Mouse (Mus musculus) testis, adult 2 months (tissue): Measurements from ENCODE around the gene Sema4a. TPM values are rescaled to one million over a fixed set of nuclear protein-coding genes. Genes with fewer than 3 reads are reported as not detected.

ENCODE experiments used
- H3K27ac ChIP-seq: fragments of 200-500 bp; 2 replicates; pipeline ENCODE4 v1.5.1; 2012; ENCODE audit warnings: low read depth, low read length; ENCODE audit not compliant: control insufficient read depth, insufficient read depth
- H3K27me3 ChIP-seq: fragments of 200-500 bp; 2 replicates; pipeline ENCODE4 v1.6.1; 2012; ENCODE audit warnings: mild to moderate bottlenecking, low read length, moderate library complexity; ENCODE audit not compliant: control insufficient read depth, insufficient read depth
- H3K36me3 ChIP-seq: fragments of 200-500 bp; 2 replicates; pipeline ENCODE4 v1.6.1; 2012; ENCODE audit warnings: mild to moderate bottlenecking, low read length; ENCODE audit not compliant: control insufficient read depth, insufficient read depth
- H3K4me1 ChIP-seq: fragments of 200-500 bp; 2 replicates; pipeline ENCODE4 v1.6.1; 2012; ENCODE audit warnings: low read length; ENCODE audit not compliant: control insufficient read depth, insufficient read depth
- H3K4me3 ChIP-seq: fragments of 200-500 bp; 2 replicates; pipeline ENCODE4 v1.5.1; 2012; ENCODE audit warnings: low read depth, mild to moderate bottlenecking, low read length, moderate library complexity, mixed read lengths; ENCODE audit not compliant: control insufficient read depth
- CTCF ChIP-seq: fragments of 200-500 bp; IDR thresholded peaks from 2 replicates; pipeline ENCODE4 v1.5.1; 2012; ENCODE audit warnings: low read depth, mild to moderate bottlenecking, inconsistent platforms, low read length, moderate library complexity; ENCODE audit not compliant: control insufficient read depth, insufficient read depth, insufficient replicate concordance
- POLR2A ChIP-seq: fragments of 200-500 bp; IDR thresholded peaks from 2 replicates; pipeline ENCODE4 v1.6.1; 2012; ENCODE audit warnings: low read depth, mild to moderate bottlenecking, inconsistent platforms, low read length, moderate library complexity; ENCODE audit not compliant: control insufficient read depth
- polyA plus RNA-seq: library from polyadenylated mRNA; depleted of rRNA; stranded (reverse); fragments of >200 nt; gene quantifications from 2 replicates; pipeline ENCODE4 v1.2.3, GENCODE M21; 2012; rRNA removed

Gene Sema4a
- polyA plus RNA-seq = 58.9 and 66.2 TPM in 2 replicates

GRCm38 (mm10) chr3:88460983-88461696, at the start of gene Sema4a:
TSS of gene Sema4a (minus strand) at chr3:88461182.
- H3K4me3 ChIP-seq = no peak within 1 kb of the TSS
- H3K4me1 ChIP-seq = peaks cover 5% of the 10 kb centered on the region
- H3K27me3 ChIP-seq = no peaks in the 10 kb centered on the region
- no peak within 1 kb of the TSS for H3K27ac ChIP-seq
- TF ChIP-seq POLR2A = no peak
- no peak for TF ChIP-seq CTCF
- no peaks in the 10 kb centered on the region for H3K36me3 ChIP-seq

- TF ChIP-seq POLR2A (0 out of 2 replicates have a peak, but pooled peaks have one; percentile 29), CTCF (no peak)
- H3K4me1 ChIP-seq = peaks cover 26% of the 10 kb centered on the region
Measured at GRCm38 (mm10) chr3:88509692-88510420, 48.9 kb upstream of the Sema4a start, which contains the start of gene Lmna. TSS of gene Lmna (minus strand) at chr3:88509956.

GRCm38 (mm10) chr3:88509250-88509649, 48.3 kb upstream of the Sema4a start:
- Histone ChIP-seq H3K4me3 (peak overlapping the region; percentile 68; the same call in 1 of the 2 replicates), H3K27me3 (no peaks in the 10 kb centered on the region), H3K27ac (0 out of 2 replicates have a peak overlapping the region, but pooled peaks have one; percentile 72), H3K4me1 (peaks cover 26% of the 10 kb centered on the region), H3K36me3 (no peaks in the 10 kb centered on the region)
- TF ChIP-seq CTCF (no peak), POLR2A (no peak)

More at GRCm38 (mm10) chr3:88509692-88510420, 48.9 kb upstream of the Sema4a start, which contains the start of gene Lmna:
- H3K4me3 ChIP-seq = peak within 1 kb of the TSS; percentile 68
- peak within 1 kb of the TSS; percentile 90 for H3K27ac ChIP-seq
- H3K36me3 ChIP-seq = no peaks in the 10 kb centered on the region
- no peaks in the 10 kb centered on the region for H3K27me3 ChIP-seq

GRCm38 (mm10) chr3:88505765-88506164, 44.8 kb upstream of the Sema4a start:
- Histone ChIP-seq H3K4me1 (peaks cover 34% of the 10 kb centered on the region), H3K27ac (no peak overlapping the region), H3K27me3 (no peaks in the 10 kb centered on the region), H3K36me3 (no peaks in the 10 kb centered on the region), H3K4me3 (no peak overlapping the region)
- TF ChIP-seq CTCF (no peak), POLR2A (no peak)

GRCm38 (mm10) chr3:88505081-88505480, 44.1 kb upstream of the Sema4a start:
- H3K4me1 ChIP-seq = peaks cover 27% of the 10 kb centered on the region
- no peak overlapping the region for H3K4me3 ChIP-seq
- no peaks in the 10 kb centered on the region for H3K27me3 ChIP-seq
- no peak overlapping the region for H3K27ac ChIP-seq
- TF ChIP-seq POLR2A = no peak
- no peak for TF ChIP-seq CTCF
- no peaks in the 10 kb centered on the region for H3K36me3 ChIP-seq

GRCm38 (mm10) chr3:88503881-88504746, 43.1 kb upstream of the Sema4a start:
- H3K36me3 ChIP-seq = no peaks in the 10 kb centered on the region
- H3K4me3 ChIP-seq = no peak overlapping the region
- no peak overlapping the region for H3K27ac ChIP-seq
- TF ChIP-seq POLR2A (no peak), CTCF (no peak)
- no peaks in the 10 kb centered on the region for H3K27me3 ChIP-seq
- H3K4me1 ChIP-seq = peaks cover 19% of the 10 kb centered on the region

GRCm38 (mm10) chr3:88503505-88503863, 42.5 kb upstream of the Sema4a start:
- Histone ChIP-seq H3K27ac (peak overlapping the region; percentile 24; the same call in 1 of the 2 replicates), H3K4me3 (no peak overlapping the region; the same call in 1 of the 2 replicates), H3K4me1 (peaks cover 18% of the 10 kb centered on the region), H3K27me3 (no peaks in the 10 kb centered on the region), H3K36me3 (no peaks in the 10 kb centered on the region)
- TF ChIP-seq CTCF (no peak), POLR2A (no peak)
